Mouse (Mus musculus): ENCODE measurements around the gene Ntrk3. TPM values are rescaled to one million over a fixed set of nuclear protein-coding genes. Genes with fewer than 3 reads are reported as not detected.

Gene Ntrk3
- polyA plus RNA-seq (2016; fragmentation: Nextera tagmentation; extraction: Ambion mirVana) = 2.4 and 2.6 TPM in 2 replicates

- no peak within 1 kb of the TSS for H3K9ac ChIP-seq
- H3K27ac ChIP-seq = no peak within 1 kb of the TSS
- ATAC-seq (ENCODE audit: insufficient number of reproducible peaks, insufficient read depth, low FRiP score, low TSS enrichment) = no peak
- WGBS = 84% methylated on average over 5 of the region's 5 CpGs
- H3K4me3 ChIP-seq = no peak within 1 kb of the TSS
- no peaks in the 10 kb centered on the region for H3K9me3 ChIP-seq
- H3K27me3 ChIP-seq = no peaks in the 10 kb centered on the region
- no peaks in the 10 kb centered on the region for H3K4me1 ChIP-seq
- no peaks in the 10 kb centered on the region for H3K36me3 ChIP-seq
- no peak within 1 kb of the TSS for H3K4me2 ChIP-seq (replicated peaks)
These were observed at the start of gene Ntrk3 for GRCm38 (mm10) chr7:78737614-78738210. TSS of gene Ntrk3 (minus strand) at chr7:78738012.

- Histone ChIP-seq H3K4me2 (replicated peaks) (no peak overlapping the region), H3K9ac (no peak overlapping the region), H3K36me3 (peaks cover 26% of the 10 kb centered on the region), H3K9me3 (no peaks in the 10 kb centered on the region), H3K27me3 (no peaks in the 10 kb centered on the region), H3K4me1 (peaks cover 11% of the 10 kb centered on the region), H3K4me3 (no peak overlapping the region), H3K27ac (no peak overlapping the region)
- no peak for ATAC-seq (ENCODE audit: insufficient number of reproducible peaks, insufficient read depth, low FRiP score, low TSS enrichment)
- WGBS = 82% methylated on average over 5 of the region's 5 CpGs
These were observed 48.1 kb upstream of the Ntrk3 start for GRCm38 (mm10) chr7:78785906-78786305.

DNA sequence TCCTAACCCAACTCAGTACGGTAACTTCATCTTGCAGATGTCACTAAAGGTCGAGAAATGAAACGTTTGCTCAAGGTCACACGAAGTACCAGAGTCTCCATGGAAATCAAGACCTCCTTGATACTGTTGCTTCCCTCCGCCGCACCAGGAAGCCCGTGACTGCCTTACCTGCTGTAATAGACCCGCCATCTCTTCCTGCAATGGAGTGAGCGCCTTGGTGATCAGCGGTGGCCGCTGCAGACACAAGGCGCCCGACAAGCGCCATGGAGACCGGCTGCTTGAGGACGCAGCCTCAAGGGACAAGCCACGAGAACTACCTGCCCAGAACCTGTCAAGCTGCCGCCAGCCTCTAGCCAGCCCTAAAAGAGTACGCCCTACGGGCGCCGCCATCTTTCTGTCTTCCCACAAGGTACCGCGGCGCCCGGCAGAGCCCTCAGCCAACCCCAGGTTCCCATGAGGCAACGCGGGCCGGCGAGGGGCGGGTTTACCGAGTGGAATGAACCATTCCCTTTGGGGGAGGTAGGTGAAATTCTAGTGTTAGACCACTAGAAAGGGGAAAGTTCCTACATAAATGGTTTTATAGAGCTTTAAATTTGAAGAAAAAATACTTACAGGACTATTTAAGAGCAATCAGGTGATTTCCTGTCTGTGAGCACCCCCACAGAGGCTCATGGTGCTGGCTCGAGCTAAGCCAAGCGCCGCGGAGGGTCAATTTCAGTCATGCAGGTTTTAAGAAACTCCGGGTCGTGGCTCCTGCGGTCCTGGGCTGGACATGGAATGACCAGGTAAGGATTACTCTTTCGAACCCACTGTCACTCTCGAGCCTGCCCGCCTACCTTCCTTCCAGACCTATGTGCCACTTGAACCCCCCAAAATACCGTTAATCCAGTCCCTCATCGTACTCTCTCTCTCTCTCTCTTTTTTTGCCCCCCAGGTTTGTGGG is 45.1 kb upstream of the Ntrk3 start, which contains the start of the genes Mrps11 and Mrpl46:
Gene Mrps11 (plus strand): TSS at position 481 of the 943 bp plus-strand sequence.
Gene Mrpl46 (minus strand): TSS at position 893 of the 943 bp plus-strand sequence.
- no peaks in the 10 kb centered on the region for H3K27me3 ChIP-seq

DNA sequence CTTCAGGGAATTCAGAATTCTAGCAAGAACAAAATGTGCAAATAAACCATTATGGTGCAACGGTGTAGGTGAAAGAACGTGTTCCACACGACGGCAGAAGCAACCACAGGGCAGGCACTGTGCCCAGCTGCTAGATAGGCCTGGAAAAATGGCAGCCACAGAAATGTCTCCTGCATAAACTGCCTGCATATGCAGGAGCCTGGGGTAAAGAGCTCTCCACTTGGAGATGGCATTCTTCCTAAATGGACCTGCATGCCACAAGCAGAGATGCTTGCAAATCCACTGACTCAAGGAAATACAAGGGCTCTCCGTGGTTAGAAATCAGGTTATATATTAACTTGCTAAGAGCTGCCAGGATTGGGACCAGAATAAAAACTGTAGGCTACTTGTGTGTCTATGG is 40.9 kb upstream of the Ntrk3 start:
- H3K27me3 ChIP-seq = no peaks in the 10 kb centered on the region
- H3K27ac ChIP-seq = no peak overlapping the region
- no peak overlapping the region for H3K9ac ChIP-seq
- ATAC-seq (ENCODE audit: insufficient number of reproducible peaks, insufficient read depth, low FRiP score, low TSS enrichment) = no peak
- H3K36me3 ChIP-seq = peaks cover 46% of the 10 kb centered on the region
- H3K4me1 ChIP-seq = peaks cover 6% of the 10 kb centered on the region
- WGBS = 93% methylated on average over 5 of the region's 5 CpGs
- no peak overlapping the region for H3K4me2 ChIP-seq (replicated peaks)
- H3K9me3 ChIP-seq = no peaks in the 10 kb centered on the region
- H3K4me3 ChIP-seq = no peak overlapping the region

More for the DNA sequence above, 45.1 kb upstream of the Ntrk3 start, which contains the start of the genes Mrps11 and Mrpl46:
- Histone ChIP-seq H3K27ac (peak within 1 kb of the TSS; percentile 7; the same call in 1 of the 2 replicates), H3K36me3 (peaks cover 28% of the 10 kb centered on the region), H3K4me2 (replicated peaks) (peak within 1 kb of the TSS; percentile 73), H3K4me1 (peaks cover 11% of the 10 kb centered on the region), H3K9ac (peak within 1 kb of the TSS; percentile 83), H3K9me3 (no peaks in the 10 kb centered on the region), H3K4me3 (peak within 1 kb of the TSS; percentile 97)
- peak; percentile 97 for ATAC-seq (ENCODE audit: insufficient number of reproducible peaks, insufficient read depth, low FRiP score, low TSS enrichment)
- under 1% methylated on average over 44 of the region's 44 CpGs for WGBS

- WGBS = 84% methylated on average over 5 of the region's 5 CpGs
- Histone ChIP-seq H3K4me3 (no peak overlapping the region), H3K9ac (no peak overlapping the region), H3K36me3 (peaks cover 28% of the 10 kb centered on the region; the same call in 1 of the 2 replicates), H3K27me3 (no peaks in the 10 kb centered on the region), H3K4me1 (no peaks in the 10 kb centered on the region), H3K4me2 (replicated peaks) (no peak overlapping the region), H3K9me3 (no peaks in the 10 kb centered on the region), H3K27ac (no peak overlapping the region)
- ATAC-seq (ENCODE audit: insufficient number of reproducible peaks, insufficient read depth, low FRiP score, low TSS enrichment) = no peak
These were observed 33.1 kb upstream of the Ntrk3 start for GRCm38 (mm10) chr7:78770936-78771335.

- H3K27ac ChIP-seq = no peak overlapping the region
- no peak overlapping the region for H3K4me2 ChIP-seq (replicated peaks)
- H3K9me3 ChIP-seq = no peaks in the 10 kb centered on the region
- no peaks in the 10 kb centered on the region for H3K4me1 ChIP-seq
- 58% methylated on average over 7 of the region's 7 CpGs for WGBS
- no peaks in the 10 kb centered on the region for H3K27me3 ChIP-seq
- no peak for ATAC-seq (ENCODE audit: insufficient number of reproducible peaks, insufficient read depth, low FRiP score, low TSS enrichment)
- H3K9ac ChIP-seq = no peak overlapping the region
- H3K4me3 ChIP-seq = no peak overlapping the region
- H3K36me3 ChIP-seq = 0 out of 2 replicates have a peak, but pooled peaks cover 13% of the 10 kb centered on the region
These were observed 31.4 kb upstream of the Ntrk3 start for GRCm38 (mm10) chr7:78769075-78769652.

GRCm38 (mm10) chr7:78767929-78768531 is 30.2 kb upstream of the Ntrk3 start:
- no peaks in the 10 kb centered on the region for H3K9me3 ChIP-seq
- WGBS = 87% methylated on average over 12 of the region's 12 CpGs

GRCm38 (mm10) chr7:78766019-78766683 is 28.3 kb upstream of the Ntrk3 start:
- Histone ChIP-seq H3K4me2 (replicated peaks) (no peak overlapping the region), H3K36me3 (no peaks in the 10 kb centered on the region), H3K27me3 (no peaks in the 10 kb centered on the region), H3K9me3 (no peaks in the 10 kb centered on the region), H3K27ac (no peak overlapping the region), H3K9ac (no peak overlapping the region), H3K4me1 (no peaks in the 10 kb centered on the region), H3K4me3 (no peak overlapping the region)
- WGBS = 23% methylated on average over 18 of the region's 18 CpGs
- ATAC-seq (ENCODE audit: insufficient number of reproducible peaks, insufficient read depth, low FRiP score, low TSS enrichment) = no peak

More at GRCm38 (mm10) chr7:78767929-78768531, 30.2 kb upstream of the Ntrk3 start:
- Histone ChIP-seq H3K4me3 (no peak overlapping the region), H3K27ac (no peak overlapping the region), H3K4me1 (no peaks in the 10 kb centered on the region), H3K9ac (no peak overlapping the region), H3K27me3 (no peaks in the 10 kb centered on the region), H3K4me2 (replicated peaks) (no peak overlapping the region), H3K36me3 (0 out of 2 replicates have a peak, but pooled peaks cover 7% of the 10 kb centered on the region)
- no peak for ATAC-seq (ENCODE audit: insufficient number of reproducible peaks, insufficient read depth, low FRiP score, low TSS enrichment)

DNA sequence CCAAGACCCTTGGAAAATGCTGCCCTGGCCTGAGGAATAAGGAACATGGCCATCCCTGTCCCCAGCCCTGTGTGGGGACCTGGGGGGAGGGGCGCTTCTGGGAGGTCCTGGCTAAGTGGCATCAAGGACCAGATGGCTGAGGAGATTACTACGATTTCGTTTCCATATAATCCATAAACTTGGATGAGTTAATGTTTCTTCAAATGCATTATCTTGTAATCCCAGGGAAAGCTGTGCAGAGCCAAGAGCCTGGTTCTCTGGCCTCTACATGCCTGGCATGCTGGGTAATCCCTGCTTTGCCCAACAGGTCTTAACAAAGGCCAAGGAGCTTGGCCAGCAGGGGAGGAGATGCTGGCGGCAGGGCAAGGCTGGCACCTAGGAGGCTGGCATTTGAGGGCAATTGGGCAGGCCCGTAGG is 27.4 kb upstream of the Ntrk3 start:
- Histone ChIP-seq H3K4me3 (no peak overlapping the region), H3K27ac (no peak overlapping the region), H3K36me3 (no peaks in the 10 kb centered on the region), H3K4me1 (no peaks in the 10 kb centered on the region), H3K27me3 (no peaks in the 10 kb centered on the region), H3K9ac (no peak overlapping the region), H3K4me2 (replicated peaks) (no peak overlapping the region), H3K9me3 (no peaks in the 10 kb centered on the region)
- no peak for ATAC-seq (ENCODE audit: insufficient number of reproducible peaks, insufficient read depth, low FRiP score, low TSS enrichment)
- 79% methylated on average over 5 of the region's 5 CpGs for WGBS

GRCm38 (mm10) chr7:78763801-78764200 is 26.0 kb upstream of the Ntrk3 start:
- Histone ChIP-seq H3K9me3 (no peaks in the 10 kb centered on the region), H3K4me2 (replicated peaks) (no peak overlapping the region), H3K9ac (no peak overlapping the region), H3K27ac (no peak overlapping the region), H3K4me1 (no peaks in the 10 kb centered on the region), H3K36me3 (no peaks in the 10 kb centered on the region), H3K27me3 (no peaks in the 10 kb centered on the region), H3K4me3 (no peak overlapping the region)
- WGBS = 89% methylated on average over 3 of the region's 3 CpGs
- ATAC-seq (ENCODE audit: insufficient number of reproducible peaks, insufficient read depth, low FRiP score, low TSS enrichment) = no peak
